Mouse (Mus musculus) neural tube, postnatal 0 days (tissue): ENCODE measurements around the gene Elmo3. TPM values are rescaled to one million over a fixed set of nuclear protein-coding genes. Genes with fewer than 3 reads are reported as not detected.
A peak's percentile ranks its signal among the peaks of the same experiment; 100 is the strongest.

Experiments
- microRNA counts: library from miRNA; unstranded; fragments of <30 nt; microRNA quantifications from one replicate; lab custom pipeline; 2015
- microRNA-seq: library from miRNA; unstranded; fragments of <30 nt; microRNA quantifications from one replicate; pipeline ENCODE4, GENCODE M21; 2016
- polyA plus RNA-seq: library from polyadenylated mRNA; unstranded; fragments of >200 nt; fragmentation: Nextera tagmentation; extraction: Ambion mirVana; gene quantifications from 2 replicates; pipeline ENCODE4 v1.2.1, GENCODE M21; 2015

Elmo3 gene
- polyA plus RNA-seq: 0.76 and 1.2 TPM in 2 replicates

DNA sequence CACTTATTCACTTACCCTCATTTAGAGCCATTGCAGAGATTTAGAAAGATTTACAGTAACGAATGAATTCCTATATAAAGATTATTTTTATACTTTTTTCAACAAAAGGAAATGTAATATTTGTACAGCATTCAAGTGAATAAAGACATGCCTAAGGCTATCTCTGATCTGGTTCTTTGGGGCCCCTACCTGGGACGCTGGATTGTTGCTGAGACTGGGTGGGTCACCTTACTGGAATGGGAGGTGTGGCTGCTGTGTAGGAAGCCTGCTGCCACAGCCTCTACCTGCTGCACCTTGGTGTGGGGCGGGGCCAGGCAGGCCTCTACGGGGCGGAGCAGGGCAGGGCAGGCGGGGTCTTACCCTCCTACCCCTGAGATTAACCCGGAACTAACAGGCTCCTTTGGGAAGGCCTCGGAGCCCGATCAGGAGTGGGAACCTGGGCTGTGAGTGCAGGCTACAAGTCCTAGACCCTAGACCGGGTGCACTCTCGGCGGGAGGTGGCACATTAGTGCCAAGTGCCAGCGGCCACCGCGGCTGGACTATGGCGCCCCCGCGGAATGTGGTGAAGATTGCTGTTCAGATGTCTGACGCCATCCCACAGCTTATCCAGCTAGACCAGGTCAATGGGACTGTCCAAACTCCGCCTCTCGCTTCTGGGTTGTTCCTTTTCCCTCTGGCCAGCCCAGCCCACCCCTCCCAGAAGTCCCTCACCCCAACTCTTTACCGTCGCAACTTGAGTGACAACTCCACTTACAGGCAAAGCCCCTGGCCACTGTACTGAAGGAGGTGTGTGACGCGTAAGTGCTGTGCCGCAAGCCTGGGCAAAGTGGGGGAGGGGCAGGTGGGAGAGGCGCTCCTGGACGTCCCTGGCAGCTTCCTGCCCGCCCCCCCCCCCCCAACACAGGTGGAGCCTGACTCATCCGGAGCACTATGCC, at the start of gene Elmo3:
Gene Elmo3 (plus strand): TSS at position 391 of the 935 bp plus-strand sequence.

DNA sequence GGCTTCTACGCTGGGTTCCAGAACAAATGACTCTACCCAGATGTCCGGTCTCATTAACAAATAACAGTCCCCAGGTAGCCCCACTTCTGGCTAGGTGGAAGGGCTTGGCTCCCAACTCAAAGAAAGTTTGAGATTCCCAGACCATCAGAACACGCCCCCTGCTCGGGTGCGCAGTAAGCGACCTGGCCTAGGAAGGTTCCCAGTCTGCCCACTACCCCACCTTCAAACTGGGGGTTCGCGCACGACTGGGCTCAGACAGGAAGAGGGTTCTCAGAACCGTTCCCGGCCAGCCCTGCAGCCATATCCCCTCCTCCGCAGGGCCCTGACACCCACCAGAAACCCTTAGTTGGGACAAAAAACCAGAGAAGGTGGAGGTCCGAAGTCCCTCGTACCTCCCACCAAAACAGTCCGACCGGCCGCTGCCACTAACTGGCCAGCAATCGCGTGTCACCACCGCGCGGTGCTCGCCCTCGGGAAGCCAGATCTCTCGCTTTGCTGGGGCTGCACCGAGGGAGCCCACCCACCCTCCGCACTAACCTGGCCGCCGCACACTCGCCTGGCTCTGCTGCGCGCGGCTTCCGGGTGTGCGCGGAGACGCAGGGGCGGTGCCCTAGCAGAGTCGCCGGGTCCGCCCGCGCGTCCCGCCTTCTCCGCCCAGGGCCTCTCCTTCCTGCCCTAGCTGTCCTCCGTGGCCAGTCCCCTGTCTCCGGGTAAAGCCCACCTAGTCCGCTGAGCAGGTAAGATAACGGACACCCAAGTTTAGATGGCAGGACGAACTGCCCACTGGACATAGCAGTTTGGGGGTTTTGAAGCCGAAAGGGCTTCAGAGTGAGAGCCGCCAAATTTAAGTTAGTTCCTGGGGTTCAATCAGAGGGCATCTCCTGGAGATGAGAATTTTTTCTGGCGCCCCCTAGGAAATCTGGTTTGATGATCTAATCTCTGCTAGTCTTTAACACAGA, 41.1 kb upstream of the Elmo3 start, which contains the start of the genes Tradd and Fbxl8:
Gene Tradd (minus strand): TSS at position 586 of the 959 bp plus-strand sequence.
Gene Fbxl8 (plus strand): TSS at position 625 of the 959 bp plus-strand sequence.

DNA sequence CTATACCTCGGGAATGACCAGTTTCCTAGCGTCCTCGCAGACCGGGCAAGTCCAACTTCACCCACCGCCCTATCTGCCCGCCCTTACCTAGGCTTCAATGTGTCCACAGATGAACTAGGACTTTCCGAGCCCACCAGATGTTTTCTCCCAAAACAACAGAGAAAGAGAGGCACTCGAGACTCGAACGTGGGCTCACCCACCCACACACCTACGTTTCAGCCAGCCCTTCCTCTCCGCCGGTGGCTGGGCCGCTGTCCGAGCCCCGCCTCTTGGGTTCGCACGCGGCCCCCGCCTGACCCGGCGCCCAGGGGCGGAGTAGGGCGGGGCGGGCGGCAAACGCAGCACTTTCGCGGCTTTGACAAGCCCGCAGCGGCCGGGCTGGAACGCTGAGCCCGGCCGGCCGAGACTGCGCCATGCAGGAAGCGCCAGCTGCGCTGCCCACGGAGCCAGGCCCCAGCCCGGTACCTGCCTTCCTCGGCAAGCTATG, 35.9 kb upstream of the Elmo3 start, which contains the start of gene Hsf4:
Gene Hsf4 (plus strand): TSS at position 341 of the 487 bp plus-strand sequence.

GRCm38 (mm10) chr8:105275840-105276239, 29.6 kb upstream of the Elmo3 start, which contains the start of gene Nol3:
Nol3 (plus strand) TSS chr8:105276140.

GRCm38 (mm10) chr8:105289805-105290460, 15.5 kb upstream of the Elmo3 start, which contains the start of gene 4931428F04Rik:
4931428F04Rik (minus strand) TSS chr8:105289864.

DNA sequence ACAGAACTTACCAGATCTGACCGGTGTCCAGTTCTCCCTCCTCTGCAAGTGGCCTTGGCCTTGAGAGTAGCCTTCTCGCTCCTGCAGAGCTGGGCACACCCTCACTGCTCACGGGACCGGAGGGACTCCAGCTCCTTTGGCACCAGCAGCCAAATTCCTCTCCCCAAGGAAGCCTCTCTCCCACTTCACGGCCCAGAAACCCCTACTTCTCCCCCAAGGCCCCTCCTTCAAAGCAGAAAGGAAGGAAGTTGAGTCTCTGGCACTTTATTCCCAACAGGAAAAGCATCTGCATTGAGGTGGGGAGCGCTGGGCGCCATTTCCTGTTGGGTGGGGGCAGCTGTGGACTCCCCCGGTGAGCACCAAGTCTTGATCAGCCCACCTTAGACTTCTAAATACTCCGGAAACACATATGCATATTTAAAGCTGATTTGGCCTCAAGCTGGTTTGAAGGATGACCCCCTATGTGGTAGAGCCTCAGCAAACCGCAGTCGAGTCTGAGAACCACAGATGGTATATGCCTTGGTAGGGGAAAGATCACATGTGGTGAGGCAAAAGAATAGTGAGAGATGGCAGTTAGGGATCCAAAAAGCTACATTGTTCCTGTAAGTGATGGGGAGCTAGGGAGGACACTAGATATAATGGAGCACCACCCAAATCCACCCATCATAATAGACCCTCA, 9.4 kb upstream of the Elmo3 start, which contains the start of gene Exoc3l:
Gene Exoc3l (minus strand): TSS at position 207 of the 679 bp plus-strand sequence.

GRCm38 (mm10) chr8:105297511-105298192, 7.7 kb upstream of the Elmo3 start, which contains the start of gene E2f4:
E2f4 (plus strand) TSS chr8:105297663.

GRCm38 (mm10) chr8:105326141-105326672, 20.8 kb downstream of the Elmo3 start, which contains the start of the genes Lrrc29 and Tmem208:
Lrrc29 (minus strand) TSS chr8:105326278.
Tmem208 (plus strand) TSS chr8:105326354.

DNA sequence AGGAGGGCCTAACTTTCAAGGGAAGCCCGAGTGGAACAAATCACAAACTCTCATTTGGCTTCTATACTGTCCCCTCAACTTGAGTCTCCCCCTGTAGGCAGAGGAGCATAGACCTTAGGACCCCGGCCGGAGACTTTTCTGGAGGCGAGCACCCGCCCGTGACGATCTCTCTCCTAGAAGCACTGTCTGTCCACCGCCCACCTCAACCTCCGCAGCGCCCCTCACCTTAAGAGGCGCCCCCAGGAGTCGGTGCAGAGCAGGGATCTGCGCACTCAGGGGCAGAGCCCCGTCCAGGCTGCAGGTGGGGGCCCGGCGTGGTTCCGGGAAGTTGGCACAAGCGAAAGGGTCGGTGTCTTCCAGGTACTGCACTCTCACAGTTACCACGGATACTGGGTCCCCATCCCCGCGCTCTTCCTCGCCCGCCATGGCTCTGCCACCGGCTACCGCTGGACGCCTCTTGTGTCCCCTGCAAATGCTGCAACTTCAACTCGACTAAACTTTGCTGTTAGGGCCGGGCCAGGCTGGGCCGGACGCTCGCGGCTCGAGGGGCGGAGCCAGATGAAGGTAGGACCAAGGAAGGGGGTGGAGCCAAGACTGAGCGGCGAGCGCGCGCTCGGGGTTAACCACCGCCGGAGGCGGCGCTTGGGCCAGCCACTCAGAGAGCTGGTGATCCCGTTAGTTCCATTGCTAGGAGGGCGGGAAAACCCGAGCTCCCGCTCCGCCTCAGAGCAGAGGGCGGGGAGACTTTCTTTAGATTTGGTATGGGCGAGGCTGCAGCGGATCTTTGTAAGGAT, 42.2 kb downstream of the Elmo3 start, which contains the start of gene Fhod1:
Gene Fhod1 (minus strand): TSS at position 526 of the 794 bp plus-strand sequence.

GRCm38 (mm10) chr8:105348450-105349095, 43.2 kb downstream of the Elmo3 start, which contains the start of gene Slc9a5:
Slc9a5 (plus strand) TSS chr8:105348843.

MicroRNA genes within 50 kb of the gene (microRNA counts, 519-probe panel; counts per million panel counts)
- 3,728 counts per million, percentile 29 among the panel's probes with 10 or more counts for microRNA mmu-miR-328 (lab: Ali Mortazavi, UCI)

Small RNA genes within 50 kb of the gene (microRNA-seq; reads per million reads assigned to microRNA genes)
- gene Gm27320 (not detected), gene Mir328 (409 reads per million, percentile 65 among the genes with 10 or more reads in this experiment)

Other genes with a start within 250 kb of the Elmo3 start
- not detected in 2 replicates for gene Ces3b, start 221.8 kb upstream of the Elmo3 start, polyA plus RNA-seq
- 0.14 and 0.15 TPM in 2 replicates for gene Ces4a, start 173.8 kb upstream of the Elmo3 start, polyA plus RNA-seq
- gene Cbfb, start 134.9 kb upstream of the Elmo3 start, polyA plus RNA-seq: 30.7 and 34.8 TPM in 2 replicates
- gene D230025D16Rik, start 80.5 kb upstream of the Elmo3 start, polyA plus RNA-seq: 19.1 and 19.5 TPM in 2 replicates
- gene B3gnt9, start 50.4 kb upstream of the Elmo3 start, polyA plus RNA-seq: 13.8 and 15.8 TPM in 2 replicates
- gene Tradd, start 41.0 kb upstream of the Elmo3 start, polyA plus RNA-seq: 13.8 and 16.2 TPM in 2 replicates
- 1.9 and 2.9 TPM in 2 replicates for gene Fbxl8, start 41.0 kb upstream of the Elmo3 start, polyA plus RNA-seq
- gene Hsf4, start 35.8 kb upstream of the Elmo3 start, polyA plus RNA-seq: 1.2 and 1.9 TPM in 2 replicates
- 9.1 and 9.4 TPM in 2 replicates for gene Nol3, start 29.5 kb upstream of the Elmo3 start, polyA plus RNA-seq
- gene 4931428F04Rik, start 15.7 kb upstream of the Elmo3 start, polyA plus RNA-seq: 53.4 and 66.4 TPM in 2 replicates
- 6.0 and 8.7 TPM in 2 replicates for gene Exoc3l, start 9.5 kb upstream of the Elmo3 start, polyA plus RNA-seq
- gene E2f4, start 7.9 kb upstream of the Elmo3 start, polyA plus RNA-seq: 29.8 and 32.5 TPM in 2 replicates
- gene Lrrc29, start 20.7 kb downstream of the Elmo3 start, polyA plus RNA-seq: 1.1 and 1.2 TPM in 2 replicates
- gene Tmem208, start 20.8 kb downstream of the Elmo3 start, polyA plus RNA-seq: 162 and 168 TPM in 2 replicates
- gene Fhod1, start 42.4 kb downstream of the Elmo3 start, polyA plus RNA-seq: 0.65 and 1.3 TPM in 2 replicates
- 10.0 and 13.8 TPM in 2 replicates for gene Slc9a5, start 43.2 kb downstream of the Elmo3 start, polyA plus RNA-seq
- gene Plekhg4, start 67.7 kb downstream of the Elmo3 start, polyA plus RNA-seq: 1.3 and 2.0 TPM in 2 replicates
- not detected in 2 replicates for gene Kctd19, start 107.9 kb downstream of the Elmo3 start, polyA plus RNA-seq
- 0.53 and 0.54 TPM in 2 replicates for gene Lrrc36, start 108.0 kb downstream of the Elmo3 start, polyA plus RNA-seq
- gene Tppp3, start 165.9 kb downstream of the Elmo3 start, polyA plus RNA-seq: 263 and 304 TPM in 2 replicates
- 33.4 and 36.8 TPM in 2 replicates for gene Zdhhc1, start 191.3 kb downstream of the Elmo3 start, polyA plus RNA-seq
- gene Hsd11b2, start 213.2 kb downstream of the Elmo3 start, polyA plus RNA-seq: 0.45 and 0.53 TPM in 2 replicates